Mouse (Mus musculus): ENCODE measurements around the gene Mzf1.

The Mzf1 gene

DNA sequence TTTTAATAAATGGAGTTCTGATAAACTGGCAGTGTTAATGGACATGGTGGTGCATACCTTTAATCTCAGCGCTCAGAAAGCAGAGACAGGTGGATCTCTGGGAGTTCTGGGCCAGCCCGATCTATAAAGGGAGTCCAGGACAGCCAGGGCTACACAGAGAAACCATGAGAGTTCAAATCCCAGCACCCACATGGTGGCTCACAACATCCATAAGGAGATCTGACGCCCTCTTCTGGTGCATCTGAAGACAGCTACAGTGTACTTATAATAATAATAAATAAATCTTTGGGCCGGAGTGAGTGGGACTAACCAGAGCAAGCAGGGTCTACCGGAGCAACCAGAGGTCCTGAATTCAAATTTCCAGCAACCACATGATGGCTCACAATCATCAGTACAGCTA lies 51.2 kb downstream of the Mzf1 start:
- no peak for DNase-seq (ENCODE audit: low spot score)

DNA sequence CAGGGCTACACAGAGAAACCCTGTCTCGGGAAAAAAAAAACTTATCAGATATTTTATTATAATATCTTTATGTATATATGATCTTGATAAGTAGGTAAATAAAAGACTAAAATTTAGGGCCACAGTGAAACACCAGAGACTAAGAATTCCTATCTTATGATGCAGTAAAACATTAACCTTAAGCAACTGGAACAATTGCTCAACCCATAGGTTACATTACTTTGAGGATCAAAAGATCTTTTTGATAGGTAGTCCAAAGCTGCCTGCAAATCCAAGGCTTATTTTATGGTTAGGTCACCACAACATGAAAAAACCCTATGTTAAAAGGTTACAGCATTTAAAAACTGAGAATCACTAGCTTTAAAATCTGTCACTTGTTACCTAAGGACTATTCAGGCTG lies 53.0 kb downstream of the Mzf1 start:
- no peak for DNase-seq (ENCODE audit: low spot score)

DNA sequence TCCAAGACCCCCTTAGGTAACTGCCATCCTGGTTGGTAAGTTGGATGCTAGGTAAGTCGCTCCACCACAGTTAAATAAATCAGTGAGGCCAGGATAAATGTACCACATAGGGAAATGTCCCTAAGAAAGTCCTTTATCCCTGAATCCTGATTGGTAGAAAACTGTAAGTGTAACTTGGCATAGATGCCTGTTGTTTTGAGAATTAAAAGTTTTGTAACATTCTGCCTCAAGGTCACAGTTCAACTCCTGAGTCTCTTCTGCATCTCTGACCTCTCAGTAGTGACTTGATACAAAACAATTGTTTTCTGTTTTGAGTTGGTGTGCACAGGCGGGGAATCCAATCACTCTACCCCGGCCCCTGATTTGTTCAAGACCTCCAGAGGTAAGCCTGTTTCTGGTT lies 55.7 kb downstream of the Mzf1 start, which contains the start of gene Trim28:
Gene Trim28 (plus strand): TSS at position 264 of the 400 bp plus-strand sequence.
- DNase-seq (ENCODE audit: low spot score), result peak; percentile 35

DNA sequence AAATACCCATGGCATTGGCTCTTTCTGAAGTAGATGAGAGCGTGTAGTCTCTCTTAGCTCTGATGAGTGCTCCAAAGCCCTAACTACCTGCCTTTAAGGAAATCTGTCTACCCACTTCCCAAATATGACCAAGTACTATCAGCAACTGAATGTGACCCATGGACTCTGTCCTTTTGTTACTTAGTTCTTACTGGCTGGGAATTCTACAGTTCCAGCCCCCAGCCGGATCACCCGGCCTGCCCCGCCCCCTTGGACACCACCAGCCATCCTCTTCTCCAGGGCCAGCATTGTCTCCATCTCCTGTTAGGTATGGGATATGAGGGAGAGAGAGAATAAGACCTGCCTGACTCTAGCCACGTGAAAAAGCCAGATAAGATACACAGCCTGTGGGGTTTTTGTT lies 56.5 kb downstream of the Mzf1 start, which contains the start of gene Slc27a5:
Gene Slc27a5 (minus strand): TSS at position 140 of the 400 bp plus-strand sequence.
- DNase-seq (ENCODE audit: low spot score), result no peak

DNA sequence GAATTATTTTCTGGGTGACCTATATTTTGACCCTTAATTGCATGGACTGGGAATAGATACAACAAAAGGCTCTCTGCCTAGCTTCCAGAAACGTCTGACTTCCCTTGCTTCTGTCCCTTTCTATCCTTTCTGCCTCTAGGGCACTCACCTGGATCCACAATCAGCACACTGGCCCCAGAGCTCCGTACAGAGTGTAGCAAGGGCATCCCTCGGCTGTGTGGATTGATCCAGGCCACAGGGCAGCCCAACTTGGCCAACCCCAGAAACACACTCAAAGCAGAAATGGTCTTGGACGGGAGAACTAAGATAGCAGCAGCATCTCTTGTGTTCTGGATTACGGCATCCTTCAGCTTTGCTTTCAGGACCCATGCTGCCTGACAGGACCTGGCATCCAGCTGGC lies 57.3 kb downstream of the Mzf1 start:
- no peak for DNase-seq (ENCODE audit: low spot score)

DNA sequence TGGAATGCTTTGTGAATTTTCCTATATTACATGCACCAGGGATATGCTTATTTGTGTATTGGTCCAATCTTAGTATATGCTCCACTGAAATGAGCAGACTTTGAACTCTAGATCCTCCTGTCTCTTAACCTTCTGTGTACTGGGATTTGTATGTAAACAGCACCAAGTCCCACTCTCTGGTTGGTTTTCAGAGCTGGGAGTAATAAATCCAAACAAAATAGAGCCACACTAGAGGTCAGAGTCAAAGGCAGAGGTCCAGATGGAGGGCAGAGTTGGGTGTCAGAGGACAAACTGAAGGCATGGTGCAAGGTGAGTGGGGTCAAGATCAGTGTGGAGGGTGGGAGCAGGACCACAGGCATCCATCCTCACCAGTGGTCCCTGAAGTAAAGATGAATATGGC lies 58.7 kb downstream of the Mzf1 start:
- DNase-seq (ENCODE audit: low spot score), result no peak

DNA sequence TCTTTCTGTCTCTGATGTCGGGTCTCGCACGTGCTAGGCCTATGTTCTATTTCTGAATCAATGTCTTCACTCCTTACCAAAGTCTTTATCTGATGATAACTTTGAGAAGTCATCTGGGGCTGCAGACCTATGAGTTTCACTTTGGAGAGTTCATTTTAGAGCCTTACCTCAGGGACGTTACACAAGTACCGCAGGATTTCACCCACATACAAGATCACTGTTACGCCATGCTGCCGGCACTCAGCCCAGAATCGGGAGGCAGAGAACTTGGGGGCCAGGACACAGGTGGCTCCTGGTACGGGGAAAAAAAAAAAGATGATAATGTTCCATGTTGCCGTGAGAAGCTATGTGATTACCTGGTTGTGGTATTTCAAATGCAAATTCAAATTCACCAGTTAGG lies 61.4 kb downstream of the Mzf1 start:
- no peak for DNase-seq (ENCODE audit: low spot score)
